Mouse (Mus musculus): ENCODE results near the gene Cfap77.

Cfap77 gene

GRCm38 (mm10) chr2:28907691-28908388 lies 147.0 kb downstream of the Cfap77 start:
- DNase-seq (ENCODE audit: low spot score in 2 of 2), result no peak

GRCm38 (mm10) chr2:28905561-28905960 lies 149.3 kb downstream of the Cfap77 start:
- no peak for DNase-seq (ENCODE audit: low spot score in 2 of 2)

- DNase-seq (ENCODE audit: low spot score in 2 of 2), result no peak
Observed at GRCm38 (mm10) chr2:28904786-28905185, 150.1 kb downstream of the Cfap77 start.

- no peak for DNase-seq (ENCODE audit: low spot score in 2 of 2)
Observed at GRCm38 (mm10) chr2:28903871-28904270, 151.0 kb downstream of the Cfap77 start.

DNA sequence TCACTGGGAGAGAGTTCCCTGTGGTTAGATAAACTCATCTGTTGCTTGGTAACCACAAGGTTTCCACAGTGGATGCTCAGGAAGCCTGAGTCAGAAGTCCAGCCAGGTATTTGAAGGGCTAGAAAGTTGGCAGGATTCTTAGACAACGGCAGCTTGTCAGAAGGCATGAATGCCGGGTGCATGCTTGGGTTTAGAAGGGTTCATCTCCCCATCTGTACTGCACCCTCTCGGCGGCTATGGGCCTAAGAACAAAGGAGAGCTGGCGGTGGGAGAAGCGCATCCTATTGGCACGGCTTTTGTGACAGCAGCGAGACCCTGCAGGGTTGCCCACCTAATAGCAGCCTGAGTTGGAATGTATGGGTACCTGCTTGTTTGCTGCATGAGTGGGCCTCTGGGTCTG lies 152.6 kb downstream of the Cfap77 start:
- DNase-seq (ENCODE audit: low spot score in 2 of 2), result no peak

- no peak for DNase-seq (ENCODE audit: low spot score in 2 of 2)
Observed at GRCm38 (mm10) chr2:28897340-28897899, 157.4 kb downstream of the Cfap77 start.

DNA sequence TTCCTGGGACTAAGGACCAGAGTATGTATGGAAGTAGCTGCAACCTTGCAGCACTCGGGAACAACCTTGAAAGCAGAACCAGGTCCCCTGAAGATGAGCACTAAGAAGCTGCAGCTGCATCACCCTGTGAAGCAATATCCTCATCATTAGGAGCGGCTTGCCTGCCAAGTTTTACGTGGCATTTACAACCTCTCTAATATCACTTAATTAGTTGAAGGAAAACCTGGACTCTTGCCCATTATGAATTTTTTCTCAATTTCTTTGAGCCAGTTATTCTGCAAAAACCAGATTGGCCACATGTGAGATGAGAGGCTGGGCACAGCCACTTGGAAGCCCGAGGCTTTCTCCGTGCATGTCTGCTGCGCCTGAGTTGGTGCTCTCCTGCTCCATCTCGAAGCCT lies 159.0 kb downstream of the Cfap77 start:
- DNase-seq (ENCODE audit: low spot score in 2 of 2), result no peak

DNA sequence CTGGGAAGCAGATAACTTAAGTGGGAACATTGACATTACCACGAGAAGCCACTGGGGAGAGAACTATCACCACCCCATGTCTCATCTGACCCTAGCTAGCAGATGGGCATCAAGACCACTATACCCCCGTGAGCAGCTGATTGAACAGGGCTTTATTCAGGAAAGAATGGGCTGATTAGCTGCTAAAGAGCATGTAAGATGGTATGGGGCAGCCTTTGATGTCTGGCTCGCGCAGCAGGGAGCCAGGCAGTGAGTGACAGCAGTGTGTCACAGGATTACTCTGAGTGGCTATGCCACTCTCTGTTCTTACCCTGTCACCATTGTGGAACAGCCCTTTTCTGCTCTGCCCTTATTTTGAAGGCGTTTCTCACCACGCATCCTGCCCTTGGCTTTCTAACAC lies 161.3 kb downstream of the Cfap77 start:
- no peak for DNase-seq (ENCODE audit: low spot score in 2 of 2)

DNA sequence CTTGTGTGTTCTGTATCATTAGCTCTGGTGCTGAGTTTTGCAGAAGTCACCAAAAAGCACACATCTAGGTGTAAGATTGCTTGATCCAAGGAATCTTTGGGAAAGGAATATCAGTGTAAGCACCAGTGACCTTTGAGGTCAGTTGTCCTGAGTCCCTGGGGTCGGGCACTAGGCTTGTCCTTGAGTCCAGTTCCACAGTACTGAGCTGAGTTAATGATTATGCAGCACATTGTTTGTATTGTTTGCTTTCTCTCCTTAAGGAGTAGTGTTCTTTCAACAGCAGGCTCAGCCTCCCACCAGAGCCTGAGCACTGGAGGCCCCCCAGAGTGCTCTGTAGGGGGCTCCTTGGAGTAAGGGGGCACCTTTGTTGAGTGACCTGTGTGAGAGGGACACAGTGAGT lies 162.1 kb downstream of the Cfap77 start:
- DNase-seq (ENCODE audit: low spot score in 2 of 2), result no peak

DNA sequence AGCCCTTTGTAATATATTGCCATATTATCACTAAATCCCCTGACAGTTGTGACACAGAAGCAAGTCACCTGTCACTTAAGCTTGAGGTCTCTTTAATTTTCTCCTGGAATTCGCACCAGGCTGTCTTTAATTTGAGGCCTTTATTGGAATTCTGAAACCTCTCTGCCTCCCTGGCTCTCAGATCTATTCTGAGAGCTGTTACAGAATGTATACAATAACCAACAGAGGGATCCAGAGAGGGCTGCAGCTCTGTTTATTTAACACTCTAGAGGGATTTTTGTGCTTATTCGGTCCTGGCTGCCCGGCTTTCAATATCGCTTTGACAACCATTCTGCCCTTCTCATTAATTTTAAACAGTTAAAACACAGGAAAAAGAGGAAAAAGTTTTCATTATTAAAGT lies 170.0 kb downstream of the Cfap77 start:
- no peak for DNase-seq (ENCODE audit: low spot score in 2 of 2)

GRCm38 (mm10) chr2:28882826-28883485 lies 171.9 kb downstream of the Cfap77 start:
- DNase-seq (ENCODE audit: low spot score in 2 of 2), result peak; percentile 4 to 12

- DNase-seq (ENCODE audit: low spot score in 2 of 2), result no peak
Observed at GRCm38 (mm10) chr2:28882047-28882446, 172.8 kb downstream of the Cfap77 start.

- no peak for DNase-seq (ENCODE audit: low spot score in 2 of 2)
Observed at GRCm38 (mm10) chr2:28881275-28881674, 173.6 kb downstream of the Cfap77 start.

All from heart, adult 9 months (tissue).